Mouse (Mus musculus): ENCODE measurements around the gene Tfcp2l1.
"Not testable (repeated sequence)": the region's sequence is repeated elsewhere in the genome, so short reads cannot be mapped to it uniquely, and the experiment has no call there.

Tfcp2l1 gene

GRCm38 (mm10) chr1:118627781-118628464 lies at the start of gene Tfcp2l1:
Tfcp2l1 (plus strand) TSS chr1:118627945.
- peak; percentile 55 for DNase-seq

GRCm38 (mm10) chr1:118580174-118580702 lies 47.5 kb upstream of the Tfcp2l1 start:
- no peak for DNase-seq

GRCm38 (mm10) chr1:118581179-118581578 lies 46.6 kb upstream of the Tfcp2l1 start:
- DNase-seq, result no peak

- DNase-seq, result no peak
These were observed 38.0 kb upstream of the Tfcp2l1 start for GRCm38 (mm10) chr1:118589721-118590120.

- no peak for DNase-seq
These were observed 34.8 kb upstream of the Tfcp2l1 start for GRCm38 (mm10) chr1:118592933-118593332.

DNA sequence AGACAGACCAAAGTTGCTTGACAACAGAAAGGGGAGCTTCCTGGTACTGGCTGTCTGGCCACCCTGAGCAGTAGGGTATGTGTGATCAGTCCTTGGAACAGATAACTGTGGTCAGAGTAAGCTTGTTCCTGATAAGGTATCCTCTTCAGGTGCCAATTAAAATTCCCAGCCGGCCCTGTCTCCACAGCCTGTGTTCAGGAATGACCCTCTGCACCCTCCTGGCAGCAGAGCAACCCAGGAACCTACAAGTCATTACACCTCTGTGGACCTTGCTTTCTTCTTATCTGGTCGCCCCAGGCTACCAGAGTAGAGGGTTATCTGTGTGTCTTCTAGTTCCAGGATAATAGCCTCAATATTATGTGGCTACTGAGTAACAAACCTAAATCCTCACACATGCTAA lies 32.4 kb upstream of the Tfcp2l1 start:
- no peak for DNase-seq

GRCm38 (mm10) chr1:118597475-118598213 lies 30.1 kb upstream of the Tfcp2l1 start:
- no peak for DNase-seq

DNA sequence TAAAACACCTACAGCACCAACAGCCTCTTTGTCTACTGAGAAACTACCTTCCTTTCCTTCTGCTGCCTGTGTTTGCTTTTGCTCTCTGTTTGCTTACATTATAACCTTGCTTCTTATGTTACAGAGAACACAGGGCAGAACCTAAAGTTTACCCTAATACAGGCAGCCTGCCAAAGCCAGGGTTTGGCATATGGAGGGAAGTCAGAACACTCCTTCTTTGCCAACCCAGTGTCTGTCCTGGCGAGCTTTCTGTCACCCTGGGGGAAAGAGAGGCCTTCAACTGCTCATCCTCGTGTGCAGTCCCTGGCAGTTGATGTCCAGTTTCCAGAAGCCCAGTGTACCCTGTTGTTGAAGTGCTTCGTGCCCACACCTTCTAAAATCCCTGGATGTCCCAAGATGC lies 29.4 kb upstream of the Tfcp2l1 start:
- no peak for DNase-seq

DNA sequence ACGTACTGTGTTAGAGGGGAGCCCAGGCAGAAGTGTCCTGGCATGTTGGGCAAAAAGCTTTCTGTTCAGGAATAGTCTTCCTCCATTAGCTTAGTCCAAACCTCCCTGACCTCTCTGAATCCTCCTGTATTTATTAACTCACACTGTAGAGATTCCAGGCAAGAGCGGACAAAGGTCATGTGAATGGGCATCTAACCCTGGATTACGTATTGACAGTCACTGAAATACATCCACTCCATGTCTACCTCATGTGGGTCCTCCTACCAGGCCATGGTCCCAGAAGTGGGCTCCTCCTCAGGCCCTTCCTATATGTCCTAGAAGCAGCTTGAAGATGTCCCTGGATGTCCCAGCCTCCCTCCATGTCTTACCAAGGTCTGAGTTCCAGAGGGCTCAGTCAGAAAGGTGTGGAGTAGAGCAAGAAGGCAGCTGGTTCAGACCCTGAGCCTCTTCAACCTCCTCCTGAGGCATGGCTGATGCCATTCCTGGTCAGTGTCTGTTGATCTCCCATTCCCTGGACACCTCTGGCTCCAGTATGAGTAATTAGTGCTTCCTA lies 14.0 kb upstream of the Tfcp2l1 start:
- no peak for DNase-seq

- not testable (repeated sequence) for DNase-seq
These were observed 6.7 kb upstream of the Tfcp2l1 start for GRCm38 (mm10) chr1:118621055-118621454.

DNA sequence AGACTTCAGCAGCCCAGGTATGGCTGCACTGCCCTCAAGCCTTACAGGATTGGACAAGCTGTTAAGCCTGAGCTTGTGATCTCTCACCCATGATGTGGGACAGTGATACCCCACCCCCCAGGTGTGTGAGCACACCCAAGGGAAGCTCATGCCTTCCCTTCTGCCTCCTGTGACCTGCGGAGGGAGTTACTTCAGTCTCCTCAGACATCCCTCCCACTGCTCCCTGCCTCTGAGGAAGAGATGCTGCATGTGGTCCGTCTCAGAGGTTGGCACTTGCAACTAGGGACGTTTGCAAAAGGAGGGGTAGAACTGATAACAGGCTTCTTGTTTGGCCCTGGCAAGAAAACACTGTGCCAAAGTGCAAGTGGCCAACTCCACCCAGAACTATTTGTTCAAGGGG lies 4.9 kb upstream of the Tfcp2l1 start:
- DNase-seq, result no peak

DNA sequence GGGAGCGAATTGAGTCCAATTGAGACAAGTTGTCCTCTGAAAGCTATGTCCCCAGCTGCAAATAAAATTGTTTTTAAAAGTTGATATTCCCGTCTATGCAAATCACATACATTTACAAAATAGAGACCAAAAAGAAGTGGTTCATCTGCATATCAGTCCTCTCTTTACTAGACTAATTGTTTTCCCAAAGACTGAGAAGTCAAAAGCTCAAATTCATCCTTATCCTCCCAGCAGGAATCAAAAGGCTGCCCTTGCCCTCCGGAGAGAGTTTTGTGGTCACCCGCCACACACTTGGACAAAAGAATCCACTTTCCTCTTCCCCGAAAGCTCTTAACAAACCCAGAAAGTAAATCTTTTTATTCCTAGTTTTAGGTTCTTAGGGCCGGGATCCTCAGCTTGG lies 2.3 kb upstream of the Tfcp2l1 start:
- DNase-seq, result no peak

GRCm38 (mm10) chr1:118625921-118626320 lies 1.8 kb upstream of the Tfcp2l1 start:
- DNase-seq, result no peak

DNA sequence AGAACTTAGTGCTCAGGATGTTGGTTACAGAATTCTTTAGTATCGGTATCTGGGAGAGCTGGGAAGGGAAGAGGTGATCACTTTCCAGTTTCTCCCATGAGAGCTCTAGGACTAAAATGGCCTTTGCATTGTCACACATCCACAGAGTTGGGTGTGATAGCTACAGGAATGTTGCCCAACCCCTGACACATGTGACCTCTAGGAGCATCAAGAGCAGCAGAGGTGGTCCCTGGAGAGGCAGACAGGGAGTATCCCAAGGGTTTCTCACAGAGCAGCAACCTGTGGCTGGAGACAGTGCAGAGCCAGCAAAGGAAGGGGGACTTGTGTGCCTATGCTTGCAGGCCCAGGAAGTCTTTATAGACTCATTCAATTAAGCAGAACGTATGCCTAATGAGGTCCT lies 1.3 kb upstream of the Tfcp2l1 start:
- no peak for DNase-seq

GRCm38 (mm10) chr1:118633415-118633980 lies 5.8 kb downstream of the Tfcp2l1 start:
- no peak for DNase-seq

GRCm38 (mm10) chr1:118642296-118642999 lies 14.7 kb downstream of the Tfcp2l1 start:
- no peak for DNase-seq

DNA sequence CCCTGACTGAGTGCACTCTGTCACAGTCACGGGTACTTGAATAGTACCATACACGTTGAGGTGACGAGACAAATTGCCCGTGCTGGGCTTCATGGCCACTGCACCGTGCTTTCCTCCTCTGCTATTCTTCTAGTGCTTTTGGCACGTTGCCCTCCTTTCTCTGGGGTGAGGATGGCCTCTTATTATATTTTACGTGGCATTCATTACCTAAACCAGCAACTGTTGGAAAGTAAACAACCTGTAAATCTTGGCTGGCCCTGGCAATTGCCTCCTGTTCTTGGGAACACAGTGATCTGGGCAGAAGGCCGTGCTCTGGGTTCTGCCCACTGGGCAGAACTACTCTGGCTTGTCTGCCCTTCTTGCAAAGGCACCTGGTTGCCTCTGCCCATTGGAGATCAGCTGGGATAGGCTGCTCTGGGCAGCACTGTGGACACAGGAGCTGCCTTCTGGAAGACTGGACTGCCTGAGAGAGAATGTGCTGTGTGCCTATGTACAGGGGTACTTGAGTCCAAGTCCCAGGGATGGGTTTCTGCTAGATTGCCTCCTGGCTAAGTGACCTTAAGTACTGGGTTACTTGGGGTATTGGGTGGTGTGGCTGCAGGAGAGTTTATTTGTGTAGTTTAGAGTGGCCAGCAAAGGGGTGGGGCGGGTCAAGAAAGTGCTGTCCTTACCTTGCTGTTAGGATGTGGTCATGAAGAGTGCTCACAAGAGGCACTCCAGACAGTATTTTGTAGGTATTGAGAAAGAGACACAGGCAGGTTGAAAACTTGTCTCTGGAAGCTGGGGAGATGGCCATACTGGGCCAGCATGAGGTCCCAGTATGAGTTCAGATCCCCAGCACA lies 15.6 kb downstream of the Tfcp2l1 start:
- no peak for DNase-seq

- no peak for DNase-seq
These were observed 18.0 kb downstream of the Tfcp2l1 start for GRCm38 (mm10) chr1:118645701-118646100.

- no peak for DNase-seq
These were observed 20.3 kb downstream of the Tfcp2l1 start for GRCm38 (mm10) chr1:118648015-118648414.

DNA sequence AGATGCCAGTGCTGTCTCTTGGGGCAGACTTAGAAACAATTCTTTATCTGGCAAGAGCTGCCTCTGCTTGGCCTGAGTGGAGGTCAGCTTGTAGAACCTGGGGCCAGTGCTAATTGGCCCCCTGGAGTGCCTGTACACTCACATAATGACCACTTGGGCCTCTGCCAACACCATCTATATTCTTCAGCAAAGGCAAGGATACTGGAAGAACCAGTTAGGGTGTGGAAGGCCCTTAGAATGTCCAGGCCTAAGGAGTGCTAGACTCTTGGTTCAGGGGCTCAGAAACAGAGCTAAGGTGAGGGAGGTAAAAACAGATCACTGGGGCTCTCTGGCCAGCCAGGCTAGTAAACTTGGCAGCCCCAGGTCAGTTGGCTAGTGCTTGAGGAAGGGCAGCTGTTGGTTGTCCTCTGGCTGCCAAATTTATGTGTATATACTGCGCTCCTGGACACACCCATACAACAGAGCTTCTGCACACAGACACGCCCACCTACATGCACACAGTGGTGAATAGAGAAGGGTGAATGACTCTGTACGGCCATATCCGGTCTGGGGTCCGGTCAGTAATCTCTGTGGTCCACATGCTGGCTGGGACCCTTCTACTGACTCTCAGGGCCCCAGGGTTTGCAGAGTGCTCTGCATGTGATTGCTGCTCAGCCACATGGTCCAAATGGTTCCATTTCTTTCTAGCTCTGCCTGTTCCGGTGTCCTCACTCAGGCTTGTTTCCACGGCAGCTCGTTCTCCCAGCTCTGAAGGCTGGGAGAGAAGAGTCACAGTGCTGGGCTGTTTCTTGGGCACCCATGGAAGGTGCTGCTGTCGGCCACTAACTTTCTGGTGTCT lies 22.4 kb downstream of the Tfcp2l1 start:
- DNase-seq, result no peak

- DNase-seq, result no peak
These were observed 23.0 kb downstream of the Tfcp2l1 start for GRCm38 (mm10) chr1:118650771-118651080.
